Mouse (Mus musculus) ES-Bruce4 (cell line): Measurements from ENCODE around the gene Tpcn2. TPM values are rescaled to one million over a fixed set of nuclear protein-coding genes. Genes with fewer than 3 reads are reported as not detected.
A peak's percentile ranks its signal among the peaks of the same experiment; 100 is the strongest.

Experiments used
- H3K27ac ChIP-seq: 2 replicates; pipeline ENCODE4 v1.5.1; 2012; ENCODE audit warnings: low read length, inconsistent platforms; ENCODE audit not compliant: insufficient read depth
- H3K27me3 ChIP-seq: 2 replicates; pipeline ENCODE4 v1.6.1; 2012; ENCODE audit warnings: mild to moderate bottlenecking, low read length, inconsistent platforms; ENCODE audit not compliant: control insufficient read depth, poor library complexity, insufficient read depth, severe bottlenecking
- H3K36me3 ChIP-seq: 2 replicates; pipeline ENCODE4 v1.6.1; 2012; ENCODE audit warnings: inconsistent platforms, mild to moderate bottlenecking, low read length, moderate library complexity; ENCODE audit not compliant: control insufficient read depth, poor library complexity, insufficient read depth, severe bottlenecking
- H3K4me1 ChIP-seq: one replicate; pipeline ENCODE4 v1.8.1; 2011; ENCODE audit warnings: low read length; ENCODE audit not compliant: control insufficient read depth, insufficient read depth
- H3K4me3 ChIP-seq: 2 replicates; pipeline ENCODE4 v1.5.1; 2011; ENCODE audit warnings: low read depth, mild to moderate bottlenecking, low read length
- H3K9ac ChIP-seq: 2 replicates; pipeline ENCODE4 v1.6.1; 2012; ENCODE audit warnings: low read depth, mild to moderate bottlenecking, inconsistent platforms; ENCODE audit not compliant: poor library complexity, severe bottlenecking
- H3K9me3 ChIP-seq: replicated peaks from 2 replicates; pipeline ENCODE4 v1.6.1; 2012; ENCODE audit warnings: mild to moderate bottlenecking, low read length, inconsistent platforms; ENCODE audit not compliant: control insufficient read depth, poor library complexity, insufficient read depth, severe bottlenecking
- CTCF ChIP-seq: IDR thresholded peaks from one replicate; pipeline ENCODE4 v1.8.1; 2011; ENCODE audit warnings: low read depth, low read length
- EP300 ChIP-seq: IDR thresholded peaks from 2 replicates; pipeline ENCODE4 v1.6.1; 2011; ENCODE audit warnings: low read depth, low read length; ENCODE audit not compliant: insufficient read depth
- POLR2A ChIP-seq: IDR thresholded peaks from one replicate; pipeline ENCODE4 v1.8.1; 2011; ENCODE audit warnings: low read length; ENCODE audit not compliant: insufficient read depth
- polyA plus RNA-seq: library from polyadenylated mRNA; stranded (reverse); fragments of >200 nt; gene quantifications from 2 replicates; pipeline ENCODE4 v1.2.4, GENCODE M21; 2011; ENCODE audit warnings: low read depth; ENCODE audit not compliant: missing spikeins, insufficient read depth, insufficient read length

Gene Tpcn2
- polyA plus RNA-seq, 1 experiment: 11.0 TPM

DNA sequence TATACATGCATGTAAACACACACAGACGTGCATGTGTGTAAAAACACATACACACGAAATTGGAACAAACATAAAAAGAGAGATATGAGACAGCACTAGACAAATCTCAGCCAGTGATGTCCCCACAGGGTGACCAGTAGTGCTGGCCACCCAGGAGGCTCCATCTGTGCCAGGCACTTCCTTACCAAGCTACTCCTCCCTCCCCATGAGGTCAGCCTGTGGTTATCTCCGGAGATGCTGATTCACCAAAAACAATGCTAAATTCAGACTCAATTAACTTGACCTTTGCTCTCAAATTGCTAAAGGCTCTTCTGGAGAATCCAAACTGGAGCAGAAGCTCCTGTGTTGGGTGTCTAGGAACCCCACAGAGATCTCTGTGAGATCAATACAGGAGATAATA, 96.0 kb downstream of the Tpcn2 start:
- H3K4me3 ChIP-seq: no peak overlapping the region
- H3K36me3 ChIP-seq: no peaks in the 10 kb centered on the region
- no peak for TF ChIP-seq CTCF
- no peak for TF ChIP-seq POLR2A
- no peak for TF ChIP-seq EP300
- H3K27me3 ChIP-seq: no peaks in the 10 kb centered on the region
- no peaks in the 10 kb centered on the region for H3K4me1 ChIP-seq
- H3K9ac ChIP-seq: no peak overlapping the region
- H3K27ac ChIP-seq: no peak overlapping the region
- no peaks in the 10 kb centered on the region for H3K9me3 ChIP-seq

DNA sequence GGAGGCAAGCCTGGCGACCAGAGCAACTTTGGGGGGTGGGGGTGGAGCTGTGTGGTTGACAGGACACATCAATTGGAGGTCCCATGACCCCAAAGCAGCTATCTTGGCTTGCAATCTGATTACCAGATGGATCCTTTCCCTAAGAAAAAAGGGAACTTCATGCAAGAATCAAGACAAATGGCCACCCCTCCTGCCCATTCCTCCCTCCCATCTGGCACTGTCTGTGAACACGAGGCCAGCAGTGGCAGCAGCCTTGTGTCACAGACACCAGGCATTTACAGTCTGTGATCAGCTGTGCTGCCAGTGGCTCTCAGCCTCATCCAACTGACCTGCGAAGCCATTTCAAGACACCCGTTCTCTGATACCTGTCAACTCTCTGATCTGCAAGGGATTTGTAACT, 101.4 kb downstream of the Tpcn2 start:
- H3K9ac ChIP-seq: no peak overlapping the region
- no peaks in the 10 kb centered on the region for H3K9me3 ChIP-seq
- H3K4me3 ChIP-seq: no peak overlapping the region
- H3K27me3 ChIP-seq: no peaks in the 10 kb centered on the region
- H3K36me3 ChIP-seq: no peaks in the 10 kb centered on the region
- H3K4me1 ChIP-seq: no peaks in the 10 kb centered on the region
- TF ChIP-seq POLR2A: no peak
- TF ChIP-seq EP300: no peak
- no peak for TF ChIP-seq CTCF
- H3K27ac ChIP-seq: no peak overlapping the region

DNA sequence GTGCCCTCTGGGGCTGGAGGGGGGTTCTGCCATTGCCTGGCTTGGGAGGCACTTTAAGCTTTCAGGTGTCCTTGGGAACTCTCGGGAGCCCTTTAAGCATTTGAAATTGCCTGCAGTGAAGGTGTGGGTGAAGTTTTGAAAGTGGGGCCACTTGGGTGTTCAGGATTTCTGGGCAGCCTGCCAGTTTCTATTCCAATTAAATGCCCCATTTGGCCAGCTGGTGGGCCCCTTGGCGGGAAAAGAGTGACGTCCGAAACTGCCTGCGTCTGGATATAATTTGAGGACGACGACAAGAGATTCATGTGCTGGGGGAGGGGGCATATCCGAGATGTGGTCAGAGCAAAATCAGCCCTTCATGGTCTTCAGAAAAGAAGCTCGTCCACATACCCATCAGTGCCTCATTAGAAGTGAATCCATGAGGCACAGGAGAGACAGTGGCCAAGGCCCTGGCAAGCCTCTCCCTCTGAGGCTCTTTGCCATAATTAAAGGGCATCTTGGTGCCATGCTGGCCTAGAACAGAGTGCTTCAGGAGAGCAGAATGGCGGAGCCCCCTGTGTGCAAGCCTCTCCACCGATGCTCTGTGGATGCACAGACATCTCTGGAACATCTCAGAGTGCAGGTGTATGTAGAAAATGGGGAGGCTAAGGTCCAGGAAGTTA, 102.3 kb downstream of the Tpcn2 start:
- Histone ChIP-seq H3K27ac (no peak overlapping the region), H3K4me1 (peaks cover 5% of the 10 kb centered on the region)
- no peak for TF ChIP-seq POLR2A
- no peak for TF ChIP-seq CTCF
- no peak for TF ChIP-seq EP300

DNA sequence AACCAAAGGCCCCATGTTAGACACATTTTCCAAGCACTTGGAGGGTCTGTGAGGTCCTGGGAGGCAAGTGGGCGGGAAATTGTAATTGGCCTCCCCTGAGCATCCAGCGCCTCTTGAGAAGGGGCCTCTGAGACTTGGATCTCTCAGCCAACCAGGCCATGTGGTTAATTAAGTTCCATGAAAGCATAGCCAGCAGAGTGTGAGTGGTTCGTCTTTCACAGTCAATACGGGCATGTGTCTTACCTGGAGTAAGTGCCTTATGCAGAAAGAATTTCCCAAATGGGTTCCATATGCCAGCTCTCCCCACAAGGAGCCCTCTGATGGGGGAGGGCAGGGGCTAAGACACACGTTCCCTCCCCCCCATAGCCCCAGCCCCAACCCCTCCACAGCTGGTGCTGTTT, 104.1 kb downstream of the Tpcn2 start:
- H3K36me3 ChIP-seq: no peaks in the 10 kb centered on the region
- no peak overlapping the region for H3K4me3 ChIP-seq
- no peaks in the 10 kb centered on the region for H3K9me3 ChIP-seq
- H3K9ac ChIP-seq: no peak overlapping the region
- peaks cover 7% of the 10 kb centered on the region for H3K4me1 ChIP-seq
- no peak overlapping the region for H3K27ac ChIP-seq
- no peaks in the 10 kb centered on the region for H3K27me3 ChIP-seq
- TF ChIP-seq EP300 (no peak), POLR2A (no peak), CTCF (no peak)

More for the DNA sequence above, 102.3 kb downstream of the Tpcn2 start:
- Histone ChIP-seq H3K9me3 (no peaks in the 10 kb centered on the region), H3K4me3 (no peak overlapping the region), H3K9ac (no peak overlapping the region), H3K36me3 (no peaks in the 10 kb centered on the region), H3K27me3 (no peaks in the 10 kb centered on the region)

DNA sequence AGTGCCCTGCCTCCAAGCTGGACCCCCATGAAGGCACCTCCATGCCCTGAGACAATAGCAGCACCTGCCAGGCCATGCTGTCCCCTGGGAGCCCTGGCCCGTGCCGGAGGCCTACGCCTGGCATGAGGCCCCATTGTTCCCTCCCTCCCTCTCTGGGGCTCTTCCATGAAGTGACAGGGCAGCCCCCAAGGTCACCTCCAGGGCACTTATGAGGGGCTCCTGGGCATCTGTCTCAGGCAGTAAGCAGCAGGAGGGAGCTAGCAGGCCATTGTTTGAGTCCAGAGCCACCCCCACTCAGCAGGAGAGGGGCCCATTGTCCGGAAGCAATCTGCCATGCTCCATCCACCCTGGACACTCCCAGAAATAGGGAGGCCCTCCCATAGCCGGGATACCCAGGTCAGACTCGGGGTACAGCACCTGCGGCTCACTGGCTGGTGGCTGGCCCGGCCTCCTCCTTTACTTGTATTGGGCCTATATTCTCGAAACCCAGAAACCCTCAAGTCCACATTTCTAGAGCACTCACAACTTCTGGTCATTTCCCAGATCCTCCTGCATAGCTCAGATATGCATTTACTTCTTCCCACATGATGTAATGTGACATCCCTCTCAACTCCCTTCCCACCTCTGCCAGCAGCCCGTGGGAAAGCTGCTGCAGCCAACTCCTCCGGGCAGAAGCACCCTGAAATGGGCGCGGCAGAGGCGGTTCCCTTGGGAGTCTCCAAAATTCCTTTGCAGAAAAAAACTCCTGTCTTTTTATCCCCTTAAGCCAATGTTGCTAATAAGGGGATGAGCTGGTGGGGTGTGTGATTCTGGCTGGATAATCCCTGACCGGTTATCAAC, 106.8 kb downstream of the Tpcn2 start:
- H3K9me3 ChIP-seq: no peaks in the 10 kb centered on the region
- no peak overlapping the region for H3K4me3 ChIP-seq
- TF ChIP-seq POLR2A: no peak
- peak; percentile 85 for TF ChIP-seq EP300
- no peaks in the 10 kb centered on the region for H3K36me3 ChIP-seq
- no peaks in the 10 kb centered on the region for H3K27me3 ChIP-seq
- H3K9ac ChIP-seq: no peak overlapping the region
- H3K27ac ChIP-seq: no peak overlapping the region
- peaks cover 7% of the 10 kb centered on the region for H3K4me1 ChIP-seq

DNA sequence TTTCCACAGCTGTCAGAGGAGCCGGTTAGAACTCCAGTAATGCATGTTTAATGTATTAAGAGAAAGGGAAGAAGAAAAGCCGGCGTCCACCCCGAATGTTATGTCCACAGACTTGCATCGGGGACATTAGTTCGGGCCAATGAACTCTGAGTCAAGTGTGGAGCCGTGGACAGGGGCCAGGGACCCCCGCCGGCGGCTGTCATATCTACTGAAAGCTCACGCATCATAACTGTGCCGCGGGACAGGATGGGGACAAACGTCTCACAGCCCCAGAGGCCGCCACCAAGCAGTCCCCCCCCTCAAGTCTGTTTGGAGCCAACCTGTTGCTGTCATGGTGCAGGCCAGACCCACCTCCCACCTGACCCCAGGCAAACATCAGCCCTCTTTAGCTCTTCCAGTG, 110.2 kb downstream of the Tpcn2 start:
- H3K4me3 ChIP-seq: no peak overlapping the region
- peaks cover 7% of the 10 kb centered on the region for H3K4me1 ChIP-seq
- no peaks in the 10 kb centered on the region for H3K27me3 ChIP-seq
- peak overlapping the region; percentile 51 for H3K9ac ChIP-seq
- peak overlapping the region; percentile 42; the same call in 1 of the 2 replicates for H3K27ac ChIP-seq
- H3K9me3 ChIP-seq: no peaks in the 10 kb centered on the region
- TF ChIP-seq POLR2A (no peak), CTCF (no peak)
- H3K36me3 ChIP-seq: no peaks in the 10 kb centered on the region
